Mouse (Mus musculus) layer of hippocampus, postnatal 10 days (tissue): ENCODE results near the gene Nosip. TPM values are rescaled to one million over a fixed set of nuclear protein-coding genes. Genes with fewer than 3 reads are reported as not detected.

ENCODE experiments used
- DNase-seq, 2 experiments: peaks; one replicate each; pipeline ENCODE4 v3.0.0; 2021; ENCODE audit warnings: low spot score in 2 of 2
- total RNA-seq, 2 experiments: library from RNA; stranded (reverse); gene quantifications; 2 replicates each; pipeline ENCODE4 v1.2.3; 2021

Gene Nosip
- total RNA-seq, 2 experiments from 2014 or later, result 47.2 to 51.6 TPM

- no peak for DNase-seq
Observed at GRCm38 (mm10) chr7:45033722-45034359, 28.4 kb upstream of the Nosip start.

- DNase-seq, result no peak
Observed at GRCm38 (mm10) chr7:45035631-45036030, 26.6 kb upstream of the Nosip start.

GRCm38 (mm10) chr7:45036702-45037101 lies 25.5 kb upstream of the Nosip start:
- DNase-seq, result no peak

GRCm38 (mm10) chr7:45037720-45038361 lies 24.4 kb upstream of the Nosip start:
- peak; percentile 69 to 71 for DNase-seq

- no peak for DNase-seq
Observed at GRCm38 (mm10) chr7:45038411-45038810, 23.8 kb upstream of the Nosip start.

- no peak for DNase-seq
Observed at GRCm38 (mm10) chr7:45040851-45041250, 21.4 kb upstream of the Nosip start.

GRCm38 (mm10) chr7:45043307-45043706 lies 18.9 kb upstream of the Nosip start:
- DNase-seq, result no peak

GRCm38 (mm10) chr7:45045741-45046140 lies 16.5 kb upstream of the Nosip start:
- no peak for DNase-seq

- no peak for DNase-seq
Observed at GRCm38 (mm10) chr7:45046853-45047350, 15.3 kb upstream of the Nosip start.

- no peak for DNase-seq
Observed at GRCm38 (mm10) chr7:45047491-45047890, 14.7 kb upstream of the Nosip start.

GRCm38 (mm10) chr7:45048001-45048890 lies 14.0 kb upstream of the Nosip start:
- no peak for DNase-seq

GRCm38 (mm10) chr7:45048923-45049657 lies 13.1 kb upstream of the Nosip start:
- no peak for DNase-seq

GRCm38 (mm10) chr7:45050945-45051600 lies 11.2 kb upstream of the Nosip start:
- peak; percentile 73 to 78 for DNase-seq

- no peak for DNase-seq
Observed at GRCm38 (mm10) chr7:45051601-45051974, 10.6 kb upstream of the Nosip start.

- DNase-seq, result peak; percentile 50 to 70
Observed at GRCm38 (mm10) chr7:45052181-45052861, 9.9 kb upstream of the Nosip start.

GRCm38 (mm10) chr7:45052862-45053116 lies 9.4 kb upstream of the Nosip start, which contains the start of gene Prr12:
Gene Prr12, minus strand, starts transcription at chr7:45052881.
- no peak for DNase-seq

- DNase-seq, result peak; percentile 75 to 79
Observed at GRCm38 (mm10) chr7:45053117-45053930, 8.9 kb upstream of the Nosip start.

GRCm38 (mm10) chr7:45053931-45054510 lies 8.2 kb upstream of the Nosip start:
- peak; percentile 82 to 89 for DNase-seq
